Mouse (Mus musculus): ENCODE measurements at regions not wholly inside any gene's neighbourhood (a gene's known extent, or its start where the extent isn't known, plus 50 kb on each side); places are given as distances from the start of the nearest gene placed in this dataset.

DNA sequence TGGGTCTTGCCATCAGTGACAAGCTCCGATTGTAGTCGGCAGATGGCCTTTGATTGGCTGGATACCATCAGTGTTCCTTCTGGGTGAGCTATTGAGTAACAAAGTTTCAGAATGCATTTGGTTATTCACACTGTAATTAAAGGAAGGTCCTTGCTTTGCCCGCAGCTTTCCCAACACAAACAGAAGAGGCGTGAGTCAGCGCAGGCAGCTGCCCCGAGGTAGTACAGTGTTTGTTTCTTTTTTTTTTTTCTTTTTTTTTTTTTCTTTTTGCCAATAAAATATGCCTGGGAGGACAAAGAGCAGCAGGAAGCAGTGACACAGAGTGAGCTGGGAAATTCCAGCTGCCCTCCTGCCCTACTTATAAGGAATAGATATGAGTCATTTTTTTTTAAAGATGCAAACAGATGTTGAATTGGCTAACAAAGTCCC lies 152.3 kb upstream of the Tmc1 start:
- in situ Hi-C loops (cut with MboI; ENCODE audit: unreplicated experiment in 2 of 2): no loop called here

DNA sequence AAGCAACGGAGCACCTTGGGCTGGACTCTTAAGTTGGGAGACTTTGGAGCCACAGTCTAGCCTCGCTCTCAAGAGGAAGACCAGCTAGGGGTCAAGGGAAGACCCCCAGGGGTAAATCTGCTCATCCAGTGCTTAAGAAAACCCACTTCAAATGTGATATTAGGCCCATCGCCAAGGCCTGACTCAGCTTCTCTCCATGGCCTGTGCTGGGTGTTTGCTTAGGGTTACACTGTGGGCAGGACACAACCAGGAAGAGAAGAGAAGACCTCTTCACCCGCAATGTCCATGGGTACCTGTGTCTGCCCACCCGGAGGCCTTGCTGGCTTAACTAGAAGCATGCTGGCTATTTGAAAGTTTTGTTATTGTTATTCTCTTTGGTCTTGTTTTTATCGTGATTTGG lies 151.0 kb upstream of the Tmc1 start:
- in situ Hi-C loops (cut with MboI; ENCODE audit: unreplicated experiment in 2 of 2): no loop called here

DNA sequence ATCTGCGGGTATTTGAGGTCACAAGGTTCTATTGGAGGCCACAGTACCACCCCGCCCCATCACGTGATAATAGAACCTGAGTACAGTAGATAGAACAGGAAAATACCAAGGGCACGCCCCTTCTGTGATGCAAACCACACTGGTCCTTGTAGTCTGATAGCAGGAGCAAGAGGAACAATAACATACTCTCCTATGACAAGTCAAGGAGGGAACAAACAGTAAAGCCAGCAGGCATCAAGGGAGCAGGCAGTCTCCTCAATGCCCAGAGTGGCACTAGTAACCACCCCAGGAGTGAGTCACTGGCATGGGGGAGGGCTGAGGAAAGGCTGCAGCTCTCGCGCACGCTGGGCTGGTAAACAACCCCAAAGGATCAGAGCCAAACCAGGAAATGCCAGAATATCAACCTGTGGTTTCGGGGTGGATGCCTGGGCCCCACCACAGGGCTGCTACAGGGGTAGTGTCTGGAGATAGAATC lies 150.5 kb upstream of the Tmc1 start:
- in situ Hi-C loops (cut with MboI; ENCODE audit: unreplicated experiment in 2 of 2): no loop called here

DNA sequence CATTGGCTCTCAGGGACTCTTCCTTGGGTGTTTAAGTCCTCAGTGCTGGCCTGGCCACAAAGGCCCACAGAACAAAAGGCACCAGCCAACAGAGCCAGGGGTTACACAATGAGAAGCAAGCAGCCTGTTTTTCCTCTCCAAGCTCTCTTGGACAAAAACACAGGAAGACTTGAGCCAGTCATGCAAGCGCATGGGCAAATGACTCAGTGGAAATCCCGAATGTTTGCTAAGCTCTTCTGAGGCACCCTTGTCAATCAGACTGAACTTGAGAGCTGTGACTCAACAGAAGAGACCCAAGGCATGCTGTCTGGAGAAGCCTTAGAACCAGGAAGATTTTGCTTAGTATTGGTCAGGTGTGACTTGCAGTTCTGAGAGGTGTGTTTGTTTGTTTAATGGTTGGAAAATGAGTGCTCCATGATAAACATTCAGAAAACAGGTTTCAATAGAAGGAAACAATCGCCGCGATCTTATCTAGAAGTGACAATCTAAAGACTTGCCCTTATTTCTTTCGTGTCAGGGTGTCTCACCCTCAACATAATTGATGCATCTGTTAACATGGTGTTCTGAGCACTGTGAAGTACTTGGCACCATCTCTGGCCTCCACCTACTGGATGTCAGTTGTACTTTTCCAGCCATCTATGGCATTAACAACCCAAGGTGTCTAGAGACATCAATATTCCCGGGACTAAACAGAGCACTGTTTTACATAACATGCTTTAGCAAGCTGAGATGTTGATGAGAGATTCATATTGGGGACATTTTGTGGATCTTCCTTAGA lies 124.0 kb upstream of the Tmc1 start:
- in situ Hi-C loops (cut with MboI; ENCODE audit: unreplicated experiment in 2 of 2): no loop called here

DNA sequence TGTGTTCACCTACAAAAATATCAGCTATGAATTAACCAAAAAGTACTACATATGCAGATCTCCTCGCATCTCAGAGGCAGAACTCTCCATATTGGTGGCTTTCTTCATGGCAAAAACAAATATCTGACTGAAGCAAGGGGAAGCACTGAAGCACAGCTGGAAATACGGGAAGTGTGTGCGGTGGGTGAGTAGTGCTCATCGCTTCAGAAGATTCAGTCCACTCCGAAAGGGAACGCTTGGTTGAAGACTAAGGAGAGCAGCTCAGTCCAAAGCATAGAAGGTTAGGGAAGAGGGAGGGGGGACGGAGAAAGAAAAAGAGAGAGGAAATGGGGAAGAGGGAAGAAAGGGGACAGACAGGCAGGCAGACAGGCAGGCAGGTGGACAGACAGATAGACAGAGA lies 114.4 kb upstream of the Tmc1 start:
- in situ Hi-C loops (cut with MboI; ENCODE audit: unreplicated experiment in 2 of 2): no loop called here

DNA sequence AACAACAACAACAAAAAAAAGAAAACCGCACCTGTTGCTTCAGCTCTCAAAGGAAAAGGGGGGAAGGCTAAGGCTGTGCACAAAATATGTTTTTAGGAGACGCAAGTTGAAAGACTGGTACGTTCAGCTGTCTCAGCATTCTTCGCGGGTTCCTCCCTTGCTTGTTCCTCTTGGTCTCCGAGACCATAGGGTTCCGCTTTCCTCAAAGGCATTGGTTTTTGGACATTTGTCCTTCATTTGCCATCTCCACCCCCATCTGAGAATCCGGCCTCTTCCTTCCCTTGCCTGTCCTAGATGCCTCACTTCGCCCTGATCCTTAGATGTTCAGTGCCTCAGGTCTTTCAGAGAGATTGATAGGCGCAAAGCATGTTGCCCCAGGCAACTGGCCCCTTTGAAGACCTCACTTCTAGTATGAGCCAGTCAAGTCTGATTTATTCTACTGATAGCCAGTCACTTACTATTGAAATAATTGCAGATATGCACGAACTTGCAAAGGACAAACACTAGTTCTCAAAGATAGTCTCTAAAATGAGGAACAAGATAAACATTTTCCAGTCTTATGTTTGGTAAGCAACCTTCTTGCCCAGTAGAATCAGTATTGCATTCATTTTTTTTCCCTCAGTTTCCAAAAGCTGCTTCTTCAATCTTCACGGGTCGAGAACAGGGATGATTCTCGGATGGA lies 112.6 kb upstream of the Tmc1 start:
- in situ Hi-C loops (cut with MboI; ENCODE audit: unreplicated experiment in 2 of 2): no loop called here

DNA sequence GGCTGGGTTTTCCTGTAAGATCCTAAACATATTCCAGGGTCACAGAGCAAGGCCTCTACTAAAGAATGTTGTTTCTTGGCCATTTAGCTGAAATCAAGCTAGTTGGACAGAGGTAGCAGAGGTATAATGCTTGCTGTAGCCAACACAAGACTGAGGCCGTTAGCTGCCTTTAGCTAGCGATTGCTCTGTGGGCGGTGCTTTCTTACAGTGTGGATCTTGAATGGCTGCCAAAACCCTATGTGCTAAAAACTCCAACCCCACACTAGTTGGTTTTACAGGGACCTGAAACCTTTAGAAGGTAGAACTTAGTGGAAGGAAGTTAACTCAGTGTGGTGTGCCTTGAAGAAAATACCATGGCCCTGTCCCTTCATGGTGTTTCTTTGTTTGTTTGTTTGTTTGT lies 110.9 kb upstream of the Tmc1 start:
- in situ Hi-C loops (cut with MboI; ENCODE audit: unreplicated experiment in 2 of 2): no loop called here

DNA sequence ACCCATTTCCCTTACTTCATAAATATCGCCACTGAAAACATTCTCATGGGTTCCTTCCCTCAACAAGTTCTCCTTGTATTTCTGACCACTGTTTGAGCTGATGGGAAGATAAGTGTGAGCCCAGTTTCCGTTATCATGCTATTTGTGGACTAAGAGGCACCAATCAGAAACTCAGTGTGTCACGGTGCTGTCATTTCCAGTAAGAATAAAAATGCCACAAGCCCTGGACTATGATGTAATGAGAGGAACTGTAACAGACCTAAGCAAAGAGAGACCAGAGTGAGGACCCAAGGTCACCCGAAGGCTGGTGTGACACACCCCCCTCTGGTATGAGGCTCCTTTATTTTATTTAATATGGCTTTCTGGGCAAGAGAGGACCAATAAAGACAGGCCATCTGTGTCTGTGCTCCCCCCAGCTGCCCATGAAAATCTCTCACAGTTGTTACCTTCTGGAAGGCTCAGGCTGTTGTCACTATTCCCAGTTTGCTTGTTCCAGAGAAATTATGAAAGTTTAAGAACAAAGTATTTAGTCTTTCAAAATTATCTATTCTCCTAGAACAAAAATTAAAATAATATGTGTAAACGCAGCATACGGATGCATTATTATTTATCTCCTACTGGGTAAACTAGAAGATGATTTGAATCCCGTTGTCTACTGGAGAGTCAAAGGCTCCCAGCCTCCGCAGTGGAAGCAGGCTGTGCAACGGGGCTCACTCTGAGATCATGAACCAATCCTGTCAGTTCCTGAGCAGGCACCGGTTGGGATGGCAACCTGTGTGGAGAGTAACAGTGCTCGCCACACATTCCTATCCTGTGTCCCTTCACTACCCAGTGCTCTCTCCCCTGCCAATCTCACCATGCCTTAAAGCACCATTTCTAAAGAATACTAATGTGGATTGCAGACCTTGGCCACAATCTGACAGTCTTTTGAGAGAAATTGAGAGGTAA lies 99.9 kb upstream of the Tmc1 start:
- in situ Hi-C loops (cut with MboI; ENCODE audit: unreplicated experiment in 2 of 2): no loop called here

DNA sequence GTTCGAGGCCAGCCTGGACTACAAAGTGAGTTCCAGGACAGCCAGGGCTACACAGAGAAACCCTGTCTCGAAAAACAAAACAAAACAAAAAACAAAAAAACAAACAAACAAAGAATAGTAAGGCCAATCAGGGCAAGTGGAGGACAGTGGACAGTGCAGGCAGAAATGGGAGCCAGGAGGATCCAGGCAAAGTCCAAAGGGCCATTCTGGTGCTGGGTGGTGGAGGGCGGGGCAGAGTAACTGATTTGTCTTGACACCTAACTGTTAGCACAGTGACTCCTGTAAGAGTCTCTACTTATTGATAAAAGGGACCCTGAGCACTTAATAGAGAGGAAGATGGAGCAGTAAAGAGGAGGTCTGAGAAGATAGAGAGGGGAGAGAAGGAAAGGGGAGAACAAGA lies 98.8 kb upstream of the Tmc1 start:
- in situ Hi-C loops (cut with MboI; ENCODE audit: unreplicated experiment in 2 of 2): no loop called here

DNA sequence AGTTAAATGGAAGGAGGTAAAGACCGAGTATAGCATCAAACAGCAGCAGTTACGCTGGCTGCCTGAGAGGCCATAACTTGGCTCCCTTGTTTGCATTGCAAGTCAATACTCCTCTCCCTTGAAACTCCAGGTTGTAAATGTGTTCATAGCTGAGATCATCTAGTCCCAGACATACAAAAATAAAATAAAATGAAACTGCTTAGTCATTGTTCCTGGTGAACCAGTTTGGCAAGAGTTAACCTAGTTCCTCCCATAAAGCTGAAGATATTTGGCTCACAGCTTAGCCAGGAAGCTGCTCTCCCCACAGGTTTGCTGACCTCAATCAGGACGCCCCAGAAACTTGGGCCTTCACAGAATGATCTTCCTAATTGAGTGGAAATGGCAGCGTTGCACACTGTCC lies 97.9 kb upstream of the Tmc1 start:
- in situ Hi-C loops (cut with MboI; ENCODE audit: unreplicated experiment in 2 of 2): no loop called here

DNA sequence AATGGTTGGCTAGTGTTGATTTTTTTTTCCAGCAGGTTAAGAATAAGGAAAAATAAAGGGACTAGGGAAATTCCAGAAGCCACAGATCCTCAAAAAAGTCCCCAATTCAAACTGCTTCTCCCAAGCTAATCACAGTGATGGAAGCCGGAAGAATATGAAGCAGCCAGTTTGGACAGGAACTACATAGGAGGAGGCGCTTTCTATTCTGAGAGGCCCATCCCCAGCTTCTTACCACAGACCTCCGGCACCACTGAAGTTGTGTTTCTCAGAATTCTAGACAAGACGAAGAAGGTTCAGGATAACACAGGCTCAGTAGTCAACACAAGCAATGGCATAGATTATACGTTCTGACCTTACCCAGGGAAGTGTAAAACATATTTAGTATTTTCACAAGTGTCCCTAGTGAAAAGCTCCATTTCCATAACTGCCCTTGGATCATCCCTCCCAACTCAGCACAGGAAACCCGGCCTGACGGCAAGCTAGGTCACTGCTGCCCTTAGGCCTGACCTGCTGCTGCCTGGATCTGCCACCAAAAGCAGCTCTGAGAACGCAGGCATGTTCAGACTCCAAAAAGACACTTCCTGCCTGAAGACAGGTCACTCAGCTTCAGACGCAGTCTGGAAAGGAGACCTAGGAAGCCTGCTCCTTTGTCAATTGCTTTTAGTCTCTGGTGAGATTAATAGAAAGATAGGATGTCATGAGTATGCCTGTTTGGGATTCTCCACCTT lies 97.2 kb upstream of the Tmc1 start:
- in situ Hi-C loops (cut with MboI; ENCODE audit: unreplicated experiment in 2 of 2): no loop called here

DNA sequence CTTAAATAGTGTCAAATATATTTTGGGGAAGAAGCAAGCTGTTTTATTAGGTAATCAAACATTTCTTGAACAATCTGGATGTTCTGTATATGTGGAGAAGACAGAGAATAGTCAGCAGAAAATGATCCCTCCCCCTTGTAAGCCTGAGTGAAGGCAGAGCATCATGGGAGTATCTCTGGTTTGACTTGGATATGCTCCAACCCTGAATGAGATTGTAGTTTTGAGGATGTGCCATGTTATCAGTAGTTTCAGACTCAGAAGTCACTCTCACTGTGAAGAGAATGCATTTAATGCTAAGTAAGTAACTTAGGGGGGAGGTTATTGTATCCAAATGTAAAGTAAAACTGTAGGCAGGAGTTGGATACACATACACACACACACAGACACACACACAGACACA lies 95.3 kb upstream of the Tmc1 start:
- in situ Hi-C loops (cut with MboI; ENCODE audit: unreplicated experiment in 2 of 2): loop anchor here (25.0 kb wide), 3 partner anchors 438 to 1263 kb away; no protein-coding TSS in a partner anchor

DNA sequence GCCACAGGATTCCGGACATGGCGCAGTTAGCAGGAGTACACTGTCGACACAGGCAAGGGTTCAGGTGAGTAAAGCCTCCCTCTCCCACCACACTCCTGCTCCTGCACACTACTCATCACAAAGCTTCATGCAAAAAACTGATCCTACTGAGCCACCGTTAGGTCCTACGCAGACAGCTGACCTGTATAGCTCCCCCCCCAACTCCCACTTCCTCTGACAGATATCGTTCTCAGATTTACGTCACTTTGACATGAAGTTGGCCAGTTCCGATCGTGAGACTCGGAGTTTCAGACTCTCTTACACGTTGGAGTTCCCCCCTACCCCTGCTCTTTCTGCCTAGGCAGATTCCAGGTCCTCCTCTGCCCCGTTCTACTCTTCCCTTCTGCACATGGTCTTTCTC lies 91.6 kb upstream of the Tmc1 start:
- in situ Hi-C loops (cut with MboI; ENCODE audit: unreplicated experiment in 2 of 2): loop anchor here (25.0 kb wide), 3 partner anchors 442 to 1267 kb away; no protein-coding TSS in a partner anchor

DNA sequence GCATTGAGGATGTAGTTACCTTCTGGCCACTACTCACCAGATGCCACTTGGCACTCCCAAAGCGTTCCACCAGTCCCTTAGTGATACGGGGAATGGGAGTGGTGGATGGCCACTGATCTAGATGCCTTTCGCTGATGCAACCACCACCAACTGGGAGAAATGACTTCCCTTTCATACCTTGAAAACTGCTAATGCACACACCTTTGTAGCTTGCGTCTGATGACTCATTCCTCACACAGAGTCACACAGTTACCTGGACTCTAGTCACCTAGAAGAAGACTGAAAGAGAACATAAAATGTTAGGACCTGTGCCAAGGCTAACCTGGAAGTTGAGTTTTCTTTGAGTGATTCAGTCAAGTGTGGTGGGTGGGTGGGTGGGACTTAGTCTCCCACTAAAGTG lies 90.0 kb upstream of the Tmc1 start:
- in situ Hi-C loops (cut with MboI; ENCODE audit: unreplicated experiment in 2 of 2): loop anchor here (5.0 to 25.0 kb wide), 4 partner anchors 318 to 1268 kb away; no protein-coding TSS in a partner anchor

DNA sequence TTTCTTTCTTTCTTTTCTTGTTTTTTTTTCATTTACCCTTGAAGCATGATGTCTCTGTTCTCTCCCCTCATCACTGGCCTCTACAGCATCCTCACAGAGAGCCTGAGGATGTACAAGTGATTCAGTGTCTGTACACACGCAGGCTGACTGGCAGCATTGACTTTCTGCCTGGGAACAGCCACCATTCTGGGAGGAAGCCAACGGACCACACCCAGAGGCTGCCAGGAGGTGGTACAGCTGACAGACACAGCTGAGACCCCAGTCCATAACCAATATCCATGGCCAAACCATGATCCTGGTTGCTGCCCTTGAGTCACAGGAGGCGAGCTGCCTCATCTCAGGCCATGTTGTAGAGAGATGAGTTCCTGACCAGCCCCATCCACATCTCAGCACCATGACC lies 88.5 kb upstream of the Tmc1 start:
- in situ Hi-C loops (cut with MboI; ENCODE audit: unreplicated experiment in 2 of 2): loop anchor here (5.0 to 25.0 kb wide), 4 partner anchors 320 to 1270 kb away; no protein-coding TSS in a partner anchor

DNA sequence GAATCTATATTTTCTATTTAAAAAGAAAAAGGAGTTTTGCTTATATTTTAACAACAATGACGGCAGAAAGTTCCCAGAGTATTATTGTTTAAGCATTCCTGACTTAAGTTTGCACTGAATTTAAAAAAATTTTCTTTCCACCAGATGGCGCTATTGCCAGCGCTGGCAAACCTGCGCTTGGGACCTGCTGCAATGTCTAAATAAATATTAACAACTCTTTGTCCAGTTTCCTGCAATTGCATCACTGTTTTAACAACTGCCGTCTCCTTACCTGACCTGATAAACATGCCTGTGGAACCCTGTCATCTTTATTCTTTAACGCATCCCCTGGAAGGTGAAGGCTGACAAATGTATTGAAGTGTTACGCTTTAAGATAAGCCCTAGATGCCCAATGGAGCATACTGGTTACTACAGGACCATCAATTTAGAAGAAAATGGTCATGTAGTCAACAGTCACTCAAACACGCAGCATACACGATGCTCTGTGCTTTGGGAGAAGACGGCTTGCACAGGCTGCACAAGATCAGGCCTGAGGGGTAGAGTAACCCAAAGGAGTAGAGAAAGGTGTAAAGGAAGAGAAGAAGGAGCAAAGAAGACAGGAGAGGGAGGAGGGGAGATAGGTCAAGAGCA lies 83.6 kb upstream of the Tmc1 start:
- in situ Hi-C loops (cut with MboI; ENCODE audit: unreplicated experiment in 2 of 2): loop anchor here (5.0 to 25.0 kb wide), 7 partner anchors 335 to 1275 kb away; no protein-coding TSS in a partner anchor

DNA sequence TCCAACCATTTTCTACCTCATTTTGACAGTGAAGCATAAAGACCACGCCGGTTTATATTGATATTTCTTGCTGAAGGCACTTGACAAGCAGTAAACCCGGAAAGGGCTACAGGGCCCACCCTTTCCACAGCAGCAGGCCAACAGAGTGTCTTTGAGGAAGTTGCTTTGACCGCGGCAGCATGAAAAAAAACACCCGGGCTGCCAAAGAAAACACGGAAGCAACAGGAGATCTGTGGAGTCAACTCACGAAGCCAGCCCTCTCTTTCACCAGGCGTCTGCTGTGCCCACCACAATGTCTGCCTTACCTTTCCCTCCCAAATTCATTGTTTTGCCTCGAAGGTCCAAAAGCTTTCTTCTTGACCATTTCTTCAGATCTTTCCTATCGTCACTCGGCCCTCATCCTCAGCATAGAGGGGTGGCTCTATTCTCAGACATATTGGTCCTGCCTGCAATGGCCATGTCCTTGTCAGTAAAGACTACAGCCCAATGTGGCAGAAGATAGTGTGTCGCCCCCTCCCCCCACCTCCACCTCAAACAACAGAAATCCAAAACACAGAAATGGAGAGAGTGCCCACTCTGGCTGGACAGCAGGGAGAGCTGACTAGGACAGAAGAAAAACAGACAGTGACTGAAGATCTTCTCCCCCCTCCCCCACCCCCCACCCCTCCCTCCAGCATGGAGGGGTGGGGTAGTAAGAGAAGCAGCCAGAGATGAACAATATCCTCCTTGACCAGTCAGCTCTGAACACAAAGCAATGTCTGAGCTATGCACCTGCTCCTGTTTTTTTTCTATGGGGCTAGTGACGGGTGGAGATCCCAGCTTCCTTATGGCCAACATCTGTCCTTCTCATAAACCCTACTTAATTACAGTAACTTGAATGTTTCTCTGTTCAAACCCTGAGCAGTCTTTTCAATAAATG lies 82.8 kb upstream of the Tmc1 start:
- in situ Hi-C loops (cut with MboI; ENCODE audit: unreplicated experiment in 2 of 2): loop anchor here (5.0 to 25.0 kb wide), 7 partner anchors 336 to 1276 kb away; no protein-coding TSS in a partner anchor

DNA sequence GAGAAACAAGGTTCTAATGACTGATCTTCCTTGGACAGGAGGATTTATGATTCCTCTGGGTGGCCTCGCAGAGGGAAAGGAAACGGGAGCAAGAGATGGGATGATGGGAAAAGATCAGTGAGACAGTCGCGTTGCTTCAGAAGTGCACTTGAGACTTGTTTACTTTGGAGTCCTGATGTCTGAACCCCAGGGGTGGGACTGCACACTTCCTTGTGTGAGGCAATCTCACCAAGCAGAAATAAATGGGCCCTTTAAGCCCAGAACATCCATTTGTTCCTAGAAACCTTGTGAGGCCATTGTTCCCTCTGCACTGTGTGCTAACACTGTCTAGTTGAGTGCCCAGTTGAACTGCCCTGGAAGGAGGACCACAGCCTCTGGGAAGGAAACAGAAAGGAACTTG lies 81.5 kb upstream of the Tmc1 start:
- in situ Hi-C loops (cut with MboI; ENCODE audit: unreplicated experiment in 2 of 2): loop anchor here (5.0 to 25.0 kb wide), 7 partner anchors 337 to 1277 kb away; no protein-coding TSS in a partner anchor

Data from v-Abl transformed pro-B cells (cell line).